Mouse (Mus musculus): Measurements from ENCODE around the gene Irs3.

DNA sequence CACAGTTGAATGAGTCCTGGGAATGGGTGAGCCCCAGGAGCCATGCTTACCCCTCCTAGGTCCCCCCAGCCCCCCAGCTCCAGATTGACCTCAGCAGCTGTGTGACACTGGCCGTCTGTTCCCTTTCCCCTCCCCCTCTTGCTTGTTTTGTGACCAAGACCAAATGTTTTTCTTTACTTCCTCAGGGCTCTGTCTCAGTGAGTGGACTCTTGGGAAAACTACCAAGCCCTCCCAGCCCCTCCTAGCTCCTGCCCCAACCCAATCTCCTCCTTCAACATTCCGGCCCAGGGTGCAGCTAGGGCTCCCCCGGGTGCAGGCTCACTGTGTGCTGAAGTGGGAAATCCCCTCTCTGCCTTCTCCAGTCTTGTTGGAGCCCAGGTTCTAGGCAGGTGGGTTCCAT, 14.9 kb downstream of the Irs3 start:
- no peak for TF ChIP-seq CTCF (IDR thresholded peaks at IDR 0.05; ENCODE audit: low read depth)
- no peak for TF ChIP-seq EP300 (IDR thresholded peaks at IDR 0.05; ENCODE audit: low read depth)
